Mouse (Mus musculus) lung, adult 10 weeks (tissue): ENCODE measurements around the gene Plce1. TPM values are rescaled to one million over a fixed set of nuclear protein-coding genes. Genes with fewer than 3 reads are reported as not detected.

Experiments
- polyA plus RNA-seq: library from polyadenylated mRNA; stranded (reverse); fragments of 350-450 nt; fragmentation: Illumina TruSeq; extraction: RNeasy Lipid Tissue Mini Kit (QIAGEN cat#74804); gene quantifications from one replicate; pipeline ENCODE4 v1.2.3, GENCODE M21; 2014; ENCODE audit warnings: low read depth, low replicate concordance; ENCODE audit not compliant: insufficient read depth

Plce1 gene
- polyA plus RNA-seq: 4.2 TPM

DNA sequence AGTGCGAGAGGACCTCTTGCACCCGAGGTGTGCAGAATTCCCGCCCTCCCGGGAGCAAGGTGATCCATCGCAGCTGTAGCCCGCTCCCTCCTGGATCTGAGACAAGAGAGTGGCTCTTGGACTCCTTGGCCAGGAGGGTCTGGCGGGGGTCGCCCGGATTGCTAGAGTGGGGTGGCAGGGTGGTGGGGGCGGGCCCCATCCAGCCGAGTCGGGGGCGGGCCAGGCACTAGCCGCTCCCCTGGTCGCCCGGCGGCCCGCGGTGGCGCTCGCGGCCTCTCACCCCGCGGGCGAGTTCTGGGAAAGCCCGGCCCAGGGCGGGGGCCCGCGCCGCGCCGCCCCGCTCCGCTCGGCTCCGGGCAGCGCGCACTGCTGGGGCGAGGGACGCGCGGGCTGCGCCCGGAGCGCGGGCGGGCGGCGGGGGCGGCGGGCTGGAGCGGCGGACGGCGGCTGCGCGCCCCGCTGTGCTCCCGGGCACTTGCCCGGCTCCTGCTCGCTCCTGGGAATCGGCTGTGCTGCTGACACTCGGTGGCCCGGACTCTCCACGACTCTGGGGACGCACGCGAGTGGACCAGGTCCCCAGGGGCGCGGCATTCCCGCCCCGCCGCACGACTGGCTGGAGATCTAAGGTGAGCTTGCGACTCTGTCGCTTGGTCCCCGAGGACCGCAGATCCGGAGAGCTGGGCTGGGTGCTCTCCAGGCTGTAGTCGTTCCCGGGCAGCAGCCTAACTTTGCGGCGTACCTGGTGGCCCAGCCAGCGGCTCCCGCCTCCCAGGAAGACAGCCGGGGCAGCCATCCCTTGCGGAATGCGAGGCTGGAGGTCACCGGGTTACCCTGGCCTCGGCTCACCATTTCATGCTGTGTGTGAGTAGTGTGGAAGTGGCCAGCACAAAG, at the start of gene Plce1:
Gene Plce1, plus strand, starts transcription at position 379 of the 891 bp plus-strand sequence.

DNA sequence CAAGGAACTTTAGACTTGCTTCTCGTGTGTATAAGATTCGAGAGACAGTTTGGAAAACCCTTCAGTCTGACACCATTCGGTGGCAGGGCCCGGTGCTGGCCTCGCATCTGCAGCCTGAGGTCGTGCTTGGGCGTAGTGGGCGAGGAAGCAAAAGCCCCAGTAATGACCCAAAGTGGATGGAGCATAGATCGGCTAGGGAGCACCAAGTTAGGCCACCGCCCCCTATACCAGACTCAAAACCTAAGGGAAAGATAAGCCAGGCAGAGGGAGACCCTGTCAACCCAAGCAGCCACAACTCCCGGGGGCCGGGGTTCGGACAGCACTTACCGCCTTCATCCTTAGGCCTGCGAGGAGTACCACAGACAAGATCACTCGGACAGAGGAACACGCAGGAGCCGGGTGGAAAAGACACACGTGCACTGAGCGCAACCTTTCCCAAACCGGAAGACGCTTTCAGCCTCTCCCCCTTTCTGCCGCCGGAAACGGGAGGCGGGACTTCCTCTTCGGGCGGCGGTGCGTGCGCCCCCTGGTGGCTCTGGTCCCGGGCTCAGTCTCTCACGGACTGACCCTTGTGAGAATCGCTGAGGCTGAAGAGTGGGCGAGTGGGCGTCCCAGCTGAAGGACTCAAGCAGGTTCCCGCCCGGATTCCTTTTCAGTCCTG, 338.0 kb downstream of the Plce1 start, which contains the start of gene Noc3l:
Gene Noc3l, minus strand, starts transcription at position 472 of the 661 bp plus-strand sequence.

Other genes with a start within 250 kb of the Plce1 start
- gene Lgi1, start 216.6 kb upstream of the Plce1 start, polyA plus RNA-seq: 0.20 TPM
- gene Slc35g1, start 85.1 kb upstream of the Plce1 start, polyA plus RNA-seq: 2.2 TPM